Mouse (Mus musculus) cerebellum, postnatal 14 days (tissue): ENCODE results near the gene Tmem53.

Source experiments
- DNase-seq, 2 experiments: peaks; one replicate each; pipeline ENCODE4 v3.0.0; 2021; ENCODE audit warnings: mixed read lengths in 2 of 2

The Tmem53 gene

DNA sequence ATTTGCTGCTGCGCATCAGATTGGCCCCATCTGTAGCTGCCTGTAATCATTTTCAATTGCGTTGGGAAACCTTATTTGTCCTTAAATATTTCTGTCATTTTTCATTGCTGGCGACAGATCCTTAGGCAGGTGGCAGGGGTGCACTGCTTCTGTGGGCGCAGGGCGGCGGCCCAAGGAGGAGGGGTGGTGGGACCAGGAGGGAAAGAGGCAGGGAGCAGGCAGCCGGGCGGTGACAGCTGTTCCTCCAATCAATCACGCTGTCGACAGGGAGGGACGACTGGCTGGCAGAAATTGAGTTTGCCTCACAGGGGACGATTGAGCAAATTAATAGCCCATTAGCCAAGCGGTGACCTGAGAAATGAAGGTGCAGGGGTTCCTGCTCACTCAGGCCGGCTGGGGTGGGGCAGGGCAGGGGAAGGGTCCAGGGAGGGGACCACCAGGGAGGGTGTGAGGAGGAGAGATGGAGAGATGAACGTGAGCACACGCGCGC is 66.0 kb downstream of the Tmem53 start:
- no peak for DNase-seq
